Mouse (Mus musculus) embryonic stem cell, embryonic (primary cell): ENCODE results near the gene Gm21732.
"Not testable (repeated sequence)": the region's sequence is repeated elsewhere in the genome, so short reads cannot be mapped to it uniquely, and the experiment has no call there.

ENCODE experiments used
- CTCF ChIA-PET, 4 experiments: fragments of 300-600 bp in 2 of 4; fragments of 350-600 bp in 2 of 4; sonication (Branson Sonifier 250); formaldehyde crosslinking; loops; one replicate each; lab custom pipeline; 2022; ENCODE audit warnings: inconsistent platforms in 2 of 4; lab: Charles Lee
- POLR2A ChIA-PET, 4 experiments: fragments of 300-600 bp in 2 of 4; fragments of 350-600 bp in 2 of 4; sonication (Branson Sonifier 250); formaldehyde crosslinking; loops; one replicate each; lab custom pipeline; 2022; ENCODE audit warnings: antibody characterized with exemption in 4 of 4, inconsistent platforms in 1 of 4; lab: Charles Lee

Gene Gm21732

DNA sequence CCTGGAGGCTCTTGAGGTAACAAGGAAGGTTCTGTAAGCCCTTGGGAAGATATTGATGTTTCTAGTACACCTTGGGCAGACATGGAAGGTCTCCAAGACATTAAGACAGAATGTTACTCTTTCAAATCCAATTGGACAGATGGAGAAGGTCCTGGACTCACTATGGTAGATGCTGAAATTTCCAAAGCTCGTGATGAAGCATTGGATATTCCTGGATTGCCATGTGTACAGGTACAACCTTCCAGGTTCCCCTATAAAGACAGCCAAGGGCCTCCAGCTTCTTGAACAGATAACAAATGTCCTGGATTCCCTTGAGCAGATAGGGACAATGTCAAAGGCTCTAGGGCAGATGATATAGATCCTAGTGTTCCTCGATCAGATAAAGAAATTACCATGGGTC is at the start of gene Gm21732:
TSS of gene Gm21732 (minus strand) at position 101 of the 400 bp plus-strand sequence.
- POLR2A ChIA-PET, CTCF ChIA-PET: not testable (repeated sequence)
